Mouse (Mus musculus) erythroblast, embryonic 14.5 days (primary cell): Measurements from ENCODE around the gene Inka1.

Source experiments
- GATA1 ChIP-seq: IDR thresholded peaks from 2 replicates; pipeline ENCODE4 v1.6.1; 2012; ENCODE audit warnings: low read length, inconsistent platforms, mixed read lengths
- TAL1 ChIP-seq: IDR thresholded peaks from 3 replicates; pipeline ENCODE4 v1.6.1; 2012; ENCODE audit warnings: low read length, inconsistent platforms, mixed read lengths

- TF ChIP-seq TAL1 (no peak), GATA1 (no peak)
These were observed 31.4 kb upstream of the Inka1 start for GRCm38 (mm10) chr9:108017127-108017526.
